Mouse (Mus musculus): ENCODE data around the gene Sdr16c6. TPM values are rescaled to one million over a fixed set of nuclear protein-coding genes. Genes with fewer than 3 reads are reported as not detected.

Sdr16c6 gene
- not detected in 2 replicates for polyA plus RNA-seq (2015; fragmentation: Nextera tagmentation; extraction: Ambion mirVana)

- Histone ChIP-seq H3K27ac (no peak within 1 kb of the TSS), H3K9ac (no peak within 1 kb of the TSS), H3K4me2 (no peak within 1 kb of the TSS), H3K4me1 (replicated peaks) (no peaks in the 10 kb centered on the region), H3K36me3 (no peaks in the 10 kb centered on the region), H3K9me3 (no peaks in the 10 kb centered on the region), H3K27me3 (no peaks in the 10 kb centered on the region), H3K4me3 (no peak within 1 kb of the TSS)
- no peak for ATAC-seq (ENCODE audit: low FRiP score)
- 92% methylated on average over 3 of the region's 3 CpGs for WGBS
These were observed at the start of gene Sdr16c6 for GRCm38 (mm10) chr4:4077372-4077771. Sdr16c6 (minus strand) TSS chr4:4077522.

DNA sequence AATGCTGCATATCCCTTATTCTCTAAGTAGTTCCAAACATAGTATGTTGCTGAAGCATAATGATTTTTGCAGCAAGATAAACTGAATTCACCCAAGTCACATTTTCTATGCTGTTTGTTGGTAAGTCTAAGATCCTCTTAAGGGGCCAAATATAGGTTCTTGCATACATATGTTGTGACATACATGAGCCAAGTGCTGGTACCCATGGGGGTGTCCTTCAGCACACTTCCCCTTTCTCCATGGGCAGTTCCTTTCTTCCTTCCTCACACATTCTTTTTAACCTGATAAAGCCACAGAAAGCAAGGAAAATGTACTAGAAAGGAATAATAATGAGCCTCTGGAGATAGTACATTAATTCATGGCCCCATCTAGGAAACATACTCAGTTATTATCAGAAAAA lies 2.9 kb upstream of the Sdr16c6 start:
- H3K4me1 ChIP-seq (replicated peaks): no peaks in the 10 kb centered on the region
- no peak overlapping the region for H3K4me3 ChIP-seq
- ATAC-seq (ENCODE audit: low FRiP score): no peak
- H3K9ac ChIP-seq: no peak overlapping the region
- no peak overlapping the region for H3K4me2 ChIP-seq
- no peaks in the 10 kb centered on the region for H3K9me3 ChIP-seq
- no peak overlapping the region for H3K27ac ChIP-seq
- H3K36me3 ChIP-seq: no peaks in the 10 kb centered on the region
- no peaks in the 10 kb centered on the region for H3K27me3 ChIP-seq

GRCm38 (mm10) chr4:4079132-4079531 lies 1.8 kb upstream of the Sdr16c6 start:
- Histone ChIP-seq H3K4me1 (replicated peaks) (no peaks in the 10 kb centered on the region), H3K4me2 (no peak overlapping the region), H3K27me3 (no peaks in the 10 kb centered on the region), H3K27ac (no peak overlapping the region), H3K9ac (no peak overlapping the region), H3K4me3 (no peak overlapping the region), H3K9me3 (no peaks in the 10 kb centered on the region), H3K36me3 (no peaks in the 10 kb centered on the region)
- ATAC-seq (ENCODE audit: low FRiP score): no peak
- 87% methylated on average over 3 of the region's 3 CpGs for WGBS

GRCm38 (mm10) chr4:4076001-4076400 lies 1.3 kb downstream of the Sdr16c6 start:
- Histone ChIP-seq H3K27me3 (no peaks in the 10 kb centered on the region), H3K9ac (no peak overlapping the region), H3K4me3 (no peak overlapping the region), H3K4me1 (replicated peaks) (no peaks in the 10 kb centered on the region), H3K36me3 (no peaks in the 10 kb centered on the region), H3K4me2 (no peak overlapping the region), H3K27ac (no peak overlapping the region), H3K9me3 (no peaks in the 10 kb centered on the region)
- no peak for ATAC-seq (ENCODE audit: low FRiP score)
- 91% methylated on average over 2 of the region's 2 CpGs for WGBS

Other genes starting within 250 kb of the Sdr16c6 start
- 647 and 691 TPM in 2 replicates for gene Gm11808, start 103.9 kb downstream of the Sdr16c6 start, polyA plus RNA-seq (2015; fragmentation: Nextera tagmentation; extraction: Ambion mirVana)